Mouse (Mus musculus): ENCODE results near the gene Kif26b.
A peak's percentile ranks its signal among the peaks of the same experiment; 100 is the strongest.

Kif26b gene

GRCm38 (mm10) chr1:178590229-178591171, 61.6 kb downstream of the Kif26b start:
- no peak for DNase-seq (ENCODE audit: low spot score in 2 of 2)

DNA sequence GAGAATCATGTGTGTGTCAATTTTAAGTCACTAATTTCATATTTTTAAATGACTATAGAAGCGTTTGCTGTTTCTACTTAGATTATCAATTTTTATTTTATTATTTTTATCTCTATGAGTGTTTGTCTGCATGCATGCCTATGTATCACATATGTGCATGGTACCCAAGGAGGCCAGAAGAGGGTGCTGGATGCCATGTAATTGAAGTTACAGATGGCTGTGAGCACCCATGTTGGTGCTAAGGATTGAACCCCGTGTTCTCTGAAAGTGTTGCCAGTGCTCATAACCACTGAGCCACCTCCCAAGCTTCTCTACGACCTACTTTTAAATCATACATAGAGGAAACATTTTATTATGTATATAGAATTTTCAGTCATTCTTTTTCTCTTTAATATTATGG, 68.2 kb downstream of the Kif26b start:
- no peak for DNase-seq (ENCODE audit: low spot score in 2 of 2)

DNA sequence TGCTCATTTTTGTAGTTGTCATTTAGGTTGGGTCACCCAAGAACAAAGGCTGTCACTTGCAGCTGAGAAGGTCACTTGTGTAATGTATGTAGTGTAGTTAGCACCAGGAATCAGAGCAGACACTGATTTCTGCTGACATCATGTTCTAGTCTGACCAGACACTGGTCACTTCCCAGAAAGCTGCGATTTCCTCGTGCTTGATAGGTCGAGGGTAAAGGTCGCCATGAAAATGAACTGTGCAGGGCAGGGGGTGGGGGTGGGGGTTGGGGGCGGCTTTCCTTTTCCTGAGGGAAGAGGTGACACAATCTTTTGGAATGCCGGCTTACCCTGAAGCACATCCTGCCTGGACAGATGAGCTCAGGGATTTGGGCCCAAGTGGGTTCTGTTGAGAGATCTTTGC, 68.8 kb downstream of the Kif26b start:
- DNase-seq (ENCODE audit: low spot score in 2 of 2): no peak

- no peak for DNase-seq (ENCODE audit: low spot score in 2 of 2)
Observed at GRCm38 (mm10) chr1:178600851-178601569, 72.1 kb downstream of the Kif26b start.

GRCm38 (mm10) chr1:178609151-178609775, 80.3 kb downstream of the Kif26b start:
- DNase-seq (ENCODE audit: low spot score in 2 of 2): no peak

- no peak for DNase-seq (ENCODE audit: low spot score in 2 of 2)
Observed at GRCm38 (mm10) chr1:178611512-178611911, 82.6 kb downstream of the Kif26b start.

DNA sequence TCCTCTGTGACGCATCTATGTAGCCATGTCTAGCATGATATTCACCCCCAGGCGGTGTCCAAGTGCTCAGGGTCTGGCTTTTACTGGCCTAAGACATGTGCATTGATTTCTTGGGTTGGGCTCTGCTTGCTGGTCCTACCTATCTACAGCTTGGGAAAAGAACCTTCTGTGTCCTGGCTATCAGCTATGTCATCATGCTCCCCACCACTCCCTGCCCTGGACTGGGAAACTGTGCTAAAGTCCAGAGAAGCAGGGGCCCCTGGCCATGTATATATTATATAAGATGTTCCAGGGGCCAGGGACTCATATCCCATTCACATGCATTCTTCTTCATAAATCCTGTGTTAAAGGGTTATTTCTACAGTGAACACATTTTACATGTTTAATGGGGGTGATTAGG, 92.4 kb downstream of the Kif26b start:
- DNase-seq (ENCODE audit: low spot score in 2 of 2): no peak

DNA sequence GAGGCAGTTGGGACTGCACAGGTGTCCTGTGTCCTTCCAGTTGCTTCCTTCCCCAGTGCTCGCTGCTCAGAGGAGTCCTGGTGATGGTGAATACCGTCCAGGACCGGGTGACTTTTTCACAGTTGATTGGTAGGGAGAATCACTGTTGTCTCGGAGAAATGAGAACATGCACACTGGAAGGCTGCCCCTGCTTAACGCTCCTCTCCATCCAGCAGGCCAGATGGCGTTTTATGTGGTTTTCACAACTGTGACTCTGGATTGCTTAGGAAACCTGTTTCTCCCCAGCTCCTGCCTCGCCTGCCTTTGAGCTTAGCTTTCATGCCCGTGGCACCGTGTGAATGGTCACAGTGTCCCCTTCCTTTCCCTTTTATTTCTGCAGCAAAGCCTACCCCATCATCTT, 95.0 kb downstream of the Kif26b start:
- peak; percentile 13 to 42 for DNase-seq (ENCODE audit: low spot score in 2 of 2)

DNA sequence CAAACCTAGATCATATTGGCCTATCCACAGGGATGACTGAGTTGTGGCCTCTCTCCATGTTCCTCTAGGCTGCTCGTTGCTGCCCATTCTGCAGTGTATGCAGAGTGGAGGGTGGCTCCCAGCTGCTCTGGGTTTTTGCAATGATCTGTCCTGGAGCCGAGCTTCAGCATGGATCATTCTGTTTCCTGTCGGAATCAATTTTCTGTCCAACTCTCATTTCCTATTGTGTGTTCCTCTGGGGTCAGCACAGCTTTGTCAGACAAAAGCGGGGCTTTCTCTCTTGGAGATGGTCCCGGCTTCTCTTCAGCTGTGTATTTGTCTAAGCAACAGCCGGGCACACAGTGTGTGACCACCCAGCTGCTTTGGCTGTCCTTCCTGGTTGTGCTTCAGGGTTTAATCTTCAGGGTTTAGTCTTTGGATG, 98.0 kb downstream of the Kif26b start:
- no peak for DNase-seq (ENCODE audit: low spot score in 2 of 2)

GRCm38 (mm10) chr1:178630042-178630441, 101.1 kb downstream of the Kif26b start:
- DNase-seq (ENCODE audit: low spot score in 2 of 2): no peak

DNA sequence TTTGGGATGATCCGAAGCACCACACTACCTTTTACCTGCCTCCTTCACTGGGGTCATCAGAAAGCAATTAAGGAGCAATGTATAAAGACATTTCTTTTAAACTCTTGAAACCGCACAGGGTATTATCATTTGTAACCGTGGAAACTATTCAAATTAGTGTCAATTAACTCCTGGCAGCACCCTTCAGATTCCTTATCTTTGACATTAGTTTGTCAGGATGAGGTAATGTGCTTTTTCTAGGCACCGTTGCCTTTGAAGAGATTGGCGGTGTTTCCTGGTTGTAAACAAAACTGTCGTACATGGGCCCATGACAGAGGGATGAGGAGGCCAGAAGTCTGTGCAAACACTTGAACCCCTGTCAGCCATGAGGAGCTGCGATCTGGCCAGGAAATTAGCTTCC, 102.9 kb downstream of the Kif26b start:
- DNase-seq (ENCODE audit: low spot score in 2 of 2): no peak

DNA sequence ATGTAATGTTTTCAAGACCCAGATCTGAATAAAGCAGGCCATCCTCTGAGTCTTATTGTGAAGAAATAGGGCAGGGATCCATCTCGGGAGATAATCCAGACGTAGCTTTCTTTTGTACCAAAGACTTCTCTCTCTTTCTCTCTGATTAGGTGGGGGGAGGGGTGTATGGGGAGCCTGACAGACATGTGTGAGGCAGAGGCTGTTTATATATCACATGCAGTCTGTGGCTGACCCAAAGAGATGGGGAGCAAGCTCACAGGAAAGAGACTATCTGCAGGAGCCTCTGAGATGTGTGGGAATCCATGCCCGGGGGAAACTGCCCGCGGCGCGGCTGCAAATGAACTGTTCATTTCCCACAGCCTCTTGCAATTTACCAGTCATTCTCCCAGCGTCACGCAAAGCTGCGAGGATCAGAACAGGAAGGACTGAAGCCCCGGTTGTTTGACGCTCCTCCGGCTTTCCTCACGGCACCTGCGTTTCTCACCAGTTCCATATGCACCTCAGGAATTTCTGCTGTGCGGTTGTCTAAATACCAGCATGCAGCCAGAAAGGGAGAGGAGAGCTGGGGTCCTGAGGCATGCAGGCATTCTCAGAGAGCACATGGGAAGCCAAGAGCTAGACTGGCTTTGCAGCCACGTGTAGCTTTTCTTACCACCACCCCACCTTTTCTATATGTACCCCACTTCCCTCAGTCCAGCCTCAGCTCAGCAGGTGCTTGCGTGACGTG, 105.6 kb downstream of the Kif26b start:
- DNase-seq (ENCODE audit: low spot score in 2 of 2): peak in 1 of 2 experiments; percentile 3

GRCm38 (mm10) chr1:178635470-178635869, 106.5 kb downstream of the Kif26b start:
- DNase-seq (ENCODE audit: low spot score in 2 of 2): no peak

- DNase-seq (ENCODE audit: low spot score in 2 of 2): no peak
Observed at GRCm38 (mm10) chr1:178637293-178637692, 108.4 kb downstream of the Kif26b start.

DNA sequence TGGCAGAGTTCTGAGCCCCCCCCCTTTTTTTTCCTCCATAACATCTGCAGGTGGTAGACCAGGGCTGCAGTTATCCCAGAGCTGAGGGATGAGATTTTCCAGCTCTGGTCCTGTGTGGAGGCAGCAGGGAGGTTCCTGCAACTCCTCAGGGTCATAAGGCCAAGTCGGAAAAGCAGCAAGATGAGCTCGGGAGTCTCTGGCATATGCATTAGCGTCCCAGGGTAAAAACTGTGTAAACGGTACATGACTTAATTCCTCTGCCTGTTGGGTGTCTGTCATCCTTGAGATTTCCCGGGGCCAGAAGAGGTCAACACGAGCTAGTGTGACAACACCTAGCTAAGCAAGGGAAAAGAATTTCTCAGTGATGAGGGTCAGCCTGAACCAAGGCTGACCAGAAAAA, 111.0 kb downstream of the Kif26b start:
- DNase-seq (ENCODE audit: low spot score in 2 of 2): no peak

DNA sequence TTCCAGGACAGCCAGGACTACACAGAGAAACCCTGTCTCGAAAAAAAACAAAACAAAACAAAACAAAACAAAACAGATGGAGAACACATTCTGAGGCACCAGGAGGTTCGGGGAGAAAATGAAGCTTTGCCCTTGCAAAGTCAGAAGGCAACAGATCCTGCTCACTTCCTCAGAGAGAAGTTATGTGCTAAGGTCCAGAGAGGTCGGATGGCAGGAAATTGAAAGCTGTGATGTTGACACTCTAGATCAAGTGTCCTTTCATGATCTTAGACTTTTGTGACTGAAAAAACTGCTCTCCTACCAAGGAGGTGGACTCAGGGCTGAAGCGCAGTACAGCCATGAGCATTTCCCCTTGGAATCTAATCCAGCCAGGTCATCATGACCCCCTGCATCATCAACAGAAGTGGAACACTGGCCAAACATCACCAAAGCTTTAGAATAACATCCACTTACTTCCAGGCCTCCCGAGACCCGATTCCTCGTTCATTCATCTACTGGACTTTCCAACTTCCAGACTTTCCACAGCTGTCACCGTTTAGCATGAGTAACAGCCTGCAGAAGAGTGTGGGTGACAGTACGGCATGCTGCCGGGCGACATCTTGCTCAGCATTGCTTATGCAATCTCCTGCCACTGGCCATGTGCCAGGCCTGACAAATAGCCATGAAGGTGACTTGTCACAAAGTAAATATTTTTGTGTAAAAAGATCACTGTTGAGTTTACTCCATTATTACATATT, 112.0 kb downstream of the Kif26b start:
- DNase-seq (ENCODE audit: low spot score in 2 of 2): peak; percentile 35 to 38

- no peak for DNase-seq (ENCODE audit: low spot score in 2 of 2)
Observed at GRCm38 (mm10) chr1:178641788-178642187, 112.9 kb downstream of the Kif26b start.

- no peak for DNase-seq (ENCODE audit: low spot score in 2 of 2)
Observed at GRCm38 (mm10) chr1:178644954-178645353, 116.0 kb downstream of the Kif26b start.

GRCm38 (mm10) chr1:178646589-178646988, 117.7 kb downstream of the Kif26b start:
- no peak for DNase-seq (ENCODE audit: low spot score in 2 of 2)

GRCm38 (mm10) chr1:178655525-178655924, 126.6 kb downstream of the Kif26b start:
- DNase-seq (ENCODE audit: low spot score in 2 of 2): no peak

GRCm38 (mm10) chr1:178661035-178661434, 132.1 kb downstream of the Kif26b start:
- DNase-seq (ENCODE audit: low spot score in 2 of 2): no peak
